Mouse (Mus musculus): ENCODE measurements at regions not wholly inside any gene's neighbourhood (a gene's known extent, or its start where the extent isn't known, plus 50 kb on each side); places are given as distances from the start of the nearest gene placed in this dataset.

GRCm38 (mm10) chr5:52288319-52288718 is 75.3 kb upstream of the Sod3 start:
- TF ChIP-seq CTCF (conservative IDR thresholded peaks at IDR 0.05; ENCODE audit: insufficient read depth, insufficient read length, low read depth, low read length) (no peak), POLR2A (IDR thresholded peaks at IDR 0.05; ENCODE audit: low read depth, low read length) (no peak)
